Mouse (Mus musculus) embryonic facial prominence, embryonic 13.5 days (tissue): Measurements from ENCODE around the gene Ankar. TPM values are rescaled to one million over a fixed set of nuclear protein-coding genes. Genes with fewer than 3 reads are reported as not detected.
A peak's percentile ranks its signal among the peaks of the same experiment; 100 is the strongest.

Experiments
- ATAC-seq: fragments of 200-750 bp; cut with Nextera tagmentation; 2 replicates; pipeline ENCODE4 v1.8.0; 2017; ENCODE audit warnings: low read depth; ENCODE audit not compliant: insufficient number of reproducible peaks, insufficient read depth, low FRiP score, low TSS enrichment
- H3K27ac ChIP-seq: fragments of 300-500 bp; sonication (generic); 2 replicates; pipeline ENCODE4 v1.5.1; 2015; ENCODE audit warnings: moderate library complexity, mild to moderate bottlenecking, inconsistent platforms
- H3K27me3 ChIP-seq: fragments of 300-500 bp; sonication (generic); 2 replicates; pipeline ENCODE4 v1.6.1; 2015; ENCODE audit warnings: mild to moderate bottlenecking, inconsistent platforms
- H3K36me3 ChIP-seq: fragments of 300-500 bp; sonication (generic); 2 replicates; pipeline ENCODE4 v1.6.1; 2015; ENCODE audit warnings: mild to moderate bottlenecking, inconsistent platforms
- H3K4me1 ChIP-seq: fragments of 300-500 bp; sonication (generic); 2 replicates; pipeline ENCODE4 v1.6.1; 2015; ENCODE audit warnings: inconsistent platforms
- H3K4me2 ChIP-seq: fragments of 300-500 bp; sonication (generic); 2 replicates; pipeline ENCODE4 v1.6.1; 2015; ENCODE audit warnings: moderate library complexity, mild to moderate bottlenecking, inconsistent platforms
- H3K4me3 ChIP-seq: fragments of 300-500 bp; sonication (generic); 2 replicates; pipeline ENCODE4 v1.5.1; 2015; ENCODE audit warnings: mild to moderate bottlenecking, inconsistent platforms
- H3K9ac ChIP-seq: fragments of 300-500 bp; sonication (generic); 2 replicates; pipeline ENCODE4 v1.6.1; 2015; ENCODE audit warnings: mild to moderate bottlenecking, inconsistent platforms
- H3K9me3 ChIP-seq: fragments of 300-500 bp; sonication (generic); 2 replicates; pipeline ENCODE4 v1.6.1; 2016; ENCODE audit warnings: inconsistent platforms
- WGBS: fragments of 180-500 bp; shearing (Covaris S2); methylation state at CpG from one replicate; pipeline ENCODE4 v1.1.7; 2015; ENCODE audit warnings: mixed read lengths; 5-methylcytosine and 5-hydroxymethylcytosine counted together
- polyA plus RNA-seq: library from polyadenylated mRNA; unstranded; fragments of >200 nt; fragmentation: Nextera tagmentation; extraction: Ambion mirVana; gene quantifications from 2 replicates; pipeline ENCODE4 v1.2.1, GENCODE M21; 2015

Gene Ankar
- polyA plus RNA-seq, 1 experiment from 2014 or later = not detected

- H3K36me3 ChIP-seq = peaks cover 5% of the 10 kb centered on the region
These were observed 24.0 kb upstream of the Ankar start for GRCm38 (mm10) chr1:72724354-72724753.

GRCm38 (mm10) chr1:72722646-72723045, 22.3 kb upstream of the Ankar start:
- H3K4me1 ChIP-seq = no peaks in the 10 kb centered on the region
- H3K36me3 ChIP-seq = peaks cover 9% of the 10 kb centered on the region
- H3K27me3 ChIP-seq = no peaks in the 10 kb centered on the region
- H3K27ac ChIP-seq = no peak overlapping the region
- no peak overlapping the region for H3K4me2 ChIP-seq
- no peak overlapping the region for H3K4me3 ChIP-seq
- ATAC-seq = no peak
- WGBS = 51% methylated on average over 8 of the region's 8 CpGs
- H3K9me3 ChIP-seq = no peaks in the 10 kb centered on the region
- H3K9ac ChIP-seq = no peak overlapping the region

More at GRCm38 (mm10) chr1:72724354-72724753, 24.0 kb upstream of the Ankar start:
- Histone ChIP-seq H3K27me3 (no peaks in the 10 kb centered on the region), H3K4me2 (no peak overlapping the region), H3K27ac (no peak overlapping the region), H3K4me3 (no peak overlapping the region), H3K4me1 (peaks cover under 1% of the 10 kb centered on the region; the same call in 1 of the 2 replicates), H3K9ac (no peak overlapping the region), H3K9me3 (no peaks in the 10 kb centered on the region)
- WGBS = 69% methylated on average over 2 of the region's 2 CpGs
- no peak for ATAC-seq

- peaks cover 14% of the 10 kb centered on the region for H3K36me3 ChIP-seq
- no peaks in the 10 kb centered on the region for H3K4me1 ChIP-seq
- H3K4me2 ChIP-seq = no peak overlapping the region
- H3K27me3 ChIP-seq = no peaks in the 10 kb centered on the region
- H3K27ac ChIP-seq = no peak overlapping the region
- WGBS = 81% methylated on average over 6 of the region's 6 CpGs
- no peaks in the 10 kb centered on the region for H3K9me3 ChIP-seq
- ATAC-seq = no peak
- H3K4me3 ChIP-seq = no peak overlapping the region
- H3K9ac ChIP-seq = no peak overlapping the region
These were observed 19.8 kb upstream of the Ankar start for GRCm38 (mm10) chr1:72720115-72720725.

GRCm38 (mm10) chr1:72718846-72719245, 18.5 kb upstream of the Ankar start:
- no peak overlapping the region for H3K4me3 ChIP-seq
- ATAC-seq = peak; percentile 56; the same call in 1 of the 2 replicates
- no peak overlapping the region for H3K27ac ChIP-seq
- no peak overlapping the region; the same call in 1 of the 2 replicates for H3K4me2 ChIP-seq
- H3K27me3 ChIP-seq = no peaks in the 10 kb centered on the region
- H3K9ac ChIP-seq = no peak overlapping the region
- peaks cover 27% of the 10 kb centered on the region for H3K36me3 ChIP-seq
- no peaks in the 10 kb centered on the region for H3K9me3 ChIP-seq
- no peaks in the 10 kb centered on the region for H3K4me1 ChIP-seq
- WGBS = 26% methylated on average over 5 of the region's 5 CpGs

GRCm38 (mm10) chr1:72717540-72717939, 17.2 kb upstream of the Ankar start:
- Histone ChIP-seq H3K4me1 (peaks cover 8% of the 10 kb centered on the region), H3K27ac (no peak overlapping the region), H3K36me3 (peaks cover 38% of the 10 kb centered on the region), H3K9me3 (no peaks in the 10 kb centered on the region), H3K9ac (no peak overlapping the region), H3K4me2 (no peak overlapping the region), H3K4me3 (no peak overlapping the region), H3K27me3 (no peaks in the 10 kb centered on the region)
- no peak for ATAC-seq
- 89% methylated on average over 7 of the region's 7 CpGs for WGBS

- Histone ChIP-seq H3K27ac (no peak overlapping the region), H3K9me3 (no peaks in the 10 kb centered on the region), H3K4me1 (peaks cover 14% of the 10 kb centered on the region), H3K9ac (no peak overlapping the region), H3K4me3 (no peak overlapping the region), H3K27me3 (no peaks in the 10 kb centered on the region), H3K36me3 (peaks cover 39% of the 10 kb centered on the region), H3K4me2 (no peak overlapping the region)
- no peak for ATAC-seq
- WGBS = 9% methylated on average over 5 of the region's 5 CpGs
These were observed 16.5 kb upstream of the Ankar start for GRCm38 (mm10) chr1:72716926-72717325.

GRCm38 (mm10) chr1:72716421-72716820, 16.0 kb upstream of the Ankar start:
- 57% methylated on average over 2 of the region's 2 CpGs for WGBS
- Histone ChIP-seq H3K9ac (no peak overlapping the region), H3K36me3 (peaks cover 39% of the 10 kb centered on the region)

GRCm38 (mm10) chr1:72715593-72716361, 15.4 kb upstream of the Ankar start:
- no peaks in the 10 kb centered on the region for H3K27me3 ChIP-seq
- H3K4me2 ChIP-seq = no peak overlapping the region
- no peak for ATAC-seq
- no peak overlapping the region for H3K9ac ChIP-seq
- peaks cover 39% of the 10 kb centered on the region for H3K36me3 ChIP-seq
- H3K4me1 ChIP-seq = peaks cover 14% of the 10 kb centered on the region
- H3K9me3 ChIP-seq = no peaks in the 10 kb centered on the region
- 58% methylated on average over 3 of the region's 3 CpGs for WGBS
- no peak overlapping the region for H3K27ac ChIP-seq
- H3K4me3 ChIP-seq = no peak overlapping the region

More at GRCm38 (mm10) chr1:72716421-72716820, 16.0 kb upstream of the Ankar start:
- H3K27ac ChIP-seq = no peak overlapping the region
- no peak overlapping the region for H3K4me2 ChIP-seq
- no peak overlapping the region for H3K4me3 ChIP-seq
- no peaks in the 10 kb centered on the region for H3K9me3 ChIP-seq
- H3K4me1 ChIP-seq = peaks cover 14% of the 10 kb centered on the region
- no peak for ATAC-seq
- H3K27me3 ChIP-seq = no peaks in the 10 kb centered on the region

GRCm38 (mm10) chr1:72715065-72715464, 14.7 kb upstream of the Ankar start:
- no peak for ATAC-seq
- Histone ChIP-seq H3K9me3 (no peaks in the 10 kb centered on the region), H3K36me3 (peaks cover 37% of the 10 kb centered on the region), H3K27me3 (no peaks in the 10 kb centered on the region), H3K27ac (no peak overlapping the region), H3K4me2 (no peak overlapping the region), H3K9ac (no peak overlapping the region), H3K4me3 (no peak overlapping the region), H3K4me1 (peaks cover 14% of the 10 kb centered on the region)
- 88% methylated on average over 1 of the region's 1 CpGs for WGBS

GRCm38 (mm10) chr1:72714547-72714946, 14.2 kb upstream of the Ankar start:
- peaks cover 14% of the 10 kb centered on the region for H3K4me1 ChIP-seq
- 60% methylated on average over 4 of the region's 4 CpGs for WGBS

GRCm38 (mm10) chr1:72711684-72712083, 11.3 kb upstream of the Ankar start:
- H3K9me3 ChIP-seq = no peaks in the 10 kb centered on the region
- H3K27ac ChIP-seq = peak overlapping the region; percentile 94
- peaks cover 31% of the 10 kb centered on the region for H3K36me3 ChIP-seq
- no peaks in the 10 kb centered on the region for H3K27me3 ChIP-seq
- WGBS = under 1% methylated on average over 17 of the region's 17 CpGs
- H3K4me2 ChIP-seq = peak overlapping the region; percentile 80
- peak overlapping the region; percentile 93 for H3K9ac ChIP-seq
- H3K4me3 ChIP-seq = peak overlapping the region; percentile 77
- H3K4me1 ChIP-seq = peaks cover 14% of the 10 kb centered on the region
- 0 out of 2 replicates have a peak, but pooled peaks have one; percentile 8 for ATAC-seq

More at GRCm38 (mm10) chr1:72714547-72714946, 14.2 kb upstream of the Ankar start:
- Histone ChIP-seq H3K4me3 (no peak overlapping the region), H3K27me3 (no peaks in the 10 kb centered on the region), H3K9me3 (no peaks in the 10 kb centered on the region), H3K9ac (no peak overlapping the region), H3K4me2 (no peak overlapping the region), H3K36me3 (peaks cover 35% of the 10 kb centered on the region), H3K27ac (peak overlapping the region; percentile 33; the same call in 1 of the 2 replicates)
- no peak for ATAC-seq
